Mouse (Mus musculus): ENCODE data around the gene Ankrd35.
"Not testable (repeated sequence)": the region's sequence is repeated elsewhere in the genome, so short reads cannot be mapped to it uniquely, and the experiment has no call there.

The Ankrd35 gene

DNA sequence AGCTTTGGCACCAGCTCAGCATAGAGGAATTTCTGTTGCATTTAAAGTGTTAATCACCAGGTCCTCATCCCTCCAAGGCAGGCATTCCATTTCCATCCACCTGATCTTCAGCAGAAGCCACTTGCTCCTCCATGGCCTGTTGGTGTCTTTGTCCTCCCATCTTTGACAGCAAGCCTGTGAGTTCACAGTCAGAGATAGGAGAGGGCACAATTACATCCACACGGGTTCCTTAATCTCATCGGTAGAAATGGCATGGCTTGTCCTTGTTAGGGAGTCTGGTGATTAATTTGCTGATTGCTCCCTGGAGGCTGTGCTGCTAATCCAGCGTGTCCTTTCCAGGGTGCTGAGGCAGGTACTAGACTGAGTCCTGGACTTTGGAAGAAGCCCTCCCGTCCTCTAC is 3.6 kb downstream of the Ankrd35 start:
- DNase-seq, result no peak

DNA sequence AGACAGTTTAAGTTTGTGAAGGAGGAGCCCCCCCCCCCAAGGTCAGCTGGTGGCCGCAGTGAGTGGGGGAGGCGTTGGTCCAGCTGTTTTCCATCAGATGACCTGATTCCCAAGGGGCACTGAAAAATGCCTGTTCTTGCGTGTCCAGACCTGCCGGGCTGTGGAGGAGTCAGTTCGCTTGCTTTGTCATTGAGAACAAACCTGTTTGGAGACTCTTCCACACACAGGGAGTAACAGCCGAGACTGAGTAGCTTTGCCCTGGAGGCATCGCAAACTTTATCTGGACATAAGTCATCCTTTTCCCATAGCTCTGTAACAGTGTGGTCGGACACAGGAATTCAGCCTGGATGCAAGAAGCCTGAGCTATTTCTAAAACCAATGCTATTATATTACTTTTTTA is 4.5 kb downstream of the Ankrd35 start:
- DNase-seq, result peak; percentile 68 to 77

DNA sequence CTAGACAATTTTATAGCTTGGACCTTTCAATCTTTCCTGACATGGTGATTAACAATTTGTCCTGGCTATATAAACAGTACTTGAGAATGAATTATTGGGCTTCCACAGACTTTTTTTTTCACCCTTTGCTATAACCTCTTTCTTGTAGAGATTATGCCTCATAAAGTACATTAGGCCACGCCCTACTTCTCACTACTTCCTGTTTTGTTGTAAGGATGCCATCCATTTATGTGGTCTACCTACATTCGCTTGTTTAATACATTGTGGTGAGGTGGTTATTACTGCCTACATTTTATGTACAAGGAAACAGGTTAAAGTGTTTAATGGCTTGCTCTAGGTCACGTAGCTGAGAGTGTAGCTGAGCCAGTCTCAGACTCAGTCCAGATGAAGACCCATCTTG is 5.2 kb downstream of the Ankrd35 start:
- no peak for DNase-seq

DNA sequence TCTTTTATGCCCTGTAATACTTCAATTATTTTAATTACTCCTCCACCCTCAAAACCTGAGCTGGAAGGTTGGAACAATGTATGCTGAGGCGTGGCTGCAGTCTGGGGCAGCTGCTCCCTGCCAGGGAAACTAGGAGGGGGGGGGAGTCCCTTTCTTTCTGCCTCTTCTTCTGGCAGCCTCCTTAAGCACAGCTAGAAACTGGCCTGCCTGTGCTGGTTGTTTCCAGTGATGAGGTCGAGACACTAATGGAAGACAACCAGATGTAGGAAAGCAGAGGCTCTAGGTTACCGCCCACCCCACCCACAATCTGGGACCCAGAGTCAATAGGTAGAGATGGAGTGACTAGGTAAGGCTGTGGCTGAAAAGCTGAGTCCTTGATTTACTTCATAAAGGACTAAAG is 5.8 kb downstream of the Ankrd35 start:
- no peak for DNase-seq

DNA sequence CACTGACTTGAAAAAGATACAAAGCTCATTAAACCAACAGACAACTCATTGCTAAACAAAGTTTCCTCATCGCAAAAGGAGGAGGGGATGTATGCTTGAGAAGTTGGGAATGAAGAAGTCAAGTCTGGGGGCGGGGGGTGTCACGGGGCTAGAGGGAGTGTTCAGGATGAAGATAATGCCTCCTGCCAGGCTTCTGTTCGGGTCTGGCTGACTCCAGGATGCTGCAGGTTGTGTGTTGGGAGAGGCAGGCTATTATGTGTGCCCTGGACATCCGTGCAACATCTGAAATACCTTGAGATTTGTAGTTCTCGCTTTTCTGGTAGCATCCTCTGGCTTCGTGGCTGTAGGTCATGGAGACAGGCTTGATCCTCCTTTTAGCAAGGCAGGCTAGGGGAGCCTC is 8.5 kb downstream of the Ankrd35 start:
- DNase-seq, result no peak

DNA sequence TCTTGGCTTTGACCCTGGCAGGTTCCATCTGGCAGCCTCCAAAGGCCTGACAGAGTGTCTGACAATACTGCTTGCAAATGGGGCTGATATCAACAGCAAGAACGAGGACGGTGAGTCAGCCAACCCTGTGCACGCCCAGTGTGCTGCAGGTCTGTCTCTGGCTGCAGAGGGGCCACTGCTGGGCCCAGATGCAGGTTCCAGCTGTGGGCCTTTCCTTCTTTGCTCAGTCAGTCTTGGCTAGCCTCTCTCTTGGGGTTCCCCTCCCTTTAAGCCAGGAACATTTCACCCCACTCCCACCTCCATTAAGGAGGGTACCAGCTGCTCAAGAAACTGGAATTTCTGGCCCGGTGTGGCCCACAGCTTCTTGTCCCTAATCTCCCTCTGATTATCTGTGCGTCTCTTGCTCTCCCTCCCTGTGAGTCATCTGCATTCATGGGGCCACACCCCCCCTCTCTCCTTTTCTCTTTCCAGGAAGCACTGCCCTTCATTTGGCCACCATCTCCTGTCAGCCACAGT is 9.3 kb downstream of the Ankrd35 start:
- no peak for DNase-seq

DNA sequence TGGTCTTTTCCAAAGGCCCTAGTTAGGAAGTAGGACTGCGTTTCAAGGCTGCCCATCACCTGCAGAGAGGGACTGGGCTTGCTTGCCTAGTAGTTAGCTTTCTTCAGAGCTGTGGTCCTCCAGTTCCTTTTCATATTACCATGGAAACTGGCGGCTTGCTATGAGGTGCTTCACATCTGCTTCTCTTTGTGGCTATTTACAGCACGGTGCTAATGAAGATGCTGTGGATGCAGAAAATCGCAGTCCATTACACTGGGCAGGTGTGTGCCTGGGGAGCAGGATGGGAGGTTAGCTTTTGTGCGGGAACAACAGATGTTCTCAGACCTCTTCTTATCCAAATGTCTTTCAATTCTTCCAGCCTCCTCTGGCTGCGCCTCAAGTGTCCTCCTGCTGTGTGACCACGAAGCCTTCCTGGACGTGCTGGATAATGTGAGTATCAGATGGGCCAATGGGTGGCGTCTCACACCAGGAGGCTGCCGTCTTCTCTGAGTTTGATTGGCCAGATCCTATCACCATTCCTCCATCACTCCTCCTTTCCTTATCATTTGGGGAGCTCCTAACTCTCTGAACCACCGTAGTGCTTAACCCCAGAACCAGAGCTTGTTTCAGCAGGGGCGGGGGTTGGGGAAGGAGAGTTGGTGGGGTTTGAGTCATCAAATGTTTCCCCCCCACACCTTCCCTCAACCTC is 10.5 kb downstream of the Ankrd35 start:
- no peak for DNase-seq

DNA sequence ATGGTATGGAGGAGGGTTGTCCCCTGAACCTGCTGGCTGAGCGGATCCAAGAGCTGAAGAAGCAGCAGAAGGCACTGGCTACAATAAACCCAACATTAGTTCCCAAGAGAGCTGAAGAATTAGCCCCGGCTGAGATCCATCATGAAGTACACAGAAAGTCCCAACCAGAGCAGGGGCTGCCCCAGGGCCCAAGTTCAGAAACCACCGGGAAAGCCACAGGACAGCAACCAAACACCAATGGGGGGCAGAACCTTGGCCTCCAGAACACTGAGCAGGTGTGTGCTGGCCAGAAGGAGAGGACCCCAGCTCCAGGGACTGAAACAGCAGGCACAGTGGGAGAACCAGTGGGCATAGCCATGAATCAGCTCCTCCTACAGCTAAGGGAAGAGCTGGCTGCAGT is 13.6 kb downstream of the Ankrd35 start:
- DNase-seq, result no peak

DNA sequence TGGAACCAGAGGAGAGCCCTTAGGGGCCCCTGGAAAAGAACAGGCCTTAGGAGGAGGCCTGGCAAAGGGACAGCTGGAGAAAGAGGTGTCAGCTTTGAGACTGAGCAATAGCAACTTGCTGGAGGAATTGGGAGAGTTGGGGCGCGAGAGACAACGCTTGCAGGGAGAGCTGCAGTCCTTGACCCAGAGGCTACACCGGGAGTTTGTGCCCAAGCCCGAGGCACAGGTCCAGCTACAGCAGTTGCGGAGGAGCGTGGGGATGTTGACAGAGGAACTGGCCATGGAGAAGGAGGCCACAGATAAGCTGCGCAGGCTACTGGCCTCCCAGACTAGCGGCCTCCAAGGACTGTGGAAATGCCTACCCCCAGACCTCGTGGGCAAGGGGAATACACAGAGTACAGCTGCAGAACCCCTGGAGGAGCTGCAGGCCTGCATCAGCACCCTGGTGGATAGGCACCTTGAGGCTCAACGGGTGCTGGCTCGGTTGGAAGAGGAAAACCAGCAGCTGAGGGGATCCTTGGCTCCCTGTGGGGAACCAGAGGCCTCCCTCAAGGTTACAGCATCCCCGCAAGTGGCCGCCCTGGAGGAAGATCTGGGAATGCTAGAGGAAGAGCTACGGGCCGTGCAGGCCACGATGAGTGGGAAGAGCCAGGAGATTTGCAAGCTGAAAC is 14.4 kb downstream of the Ankrd35 start:
- DNase-seq, result no peak

DNA sequence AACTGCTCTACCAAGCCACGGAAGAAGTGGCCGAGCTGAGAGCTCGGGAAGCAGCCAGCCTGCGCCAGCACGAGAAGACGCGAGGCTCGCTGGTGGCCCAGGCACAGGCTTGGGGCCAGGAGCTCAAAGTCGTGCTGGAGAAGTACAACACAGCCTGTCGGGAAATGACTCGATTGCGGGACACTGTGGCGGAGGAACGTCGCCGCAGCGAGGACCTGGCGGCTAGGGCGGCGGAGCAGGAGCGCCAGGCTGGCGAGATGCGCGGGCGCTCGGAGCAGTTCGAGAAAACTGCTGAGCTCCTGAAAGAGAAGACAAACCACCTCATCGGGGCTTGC is 14.9 kb downstream of the Ankrd35 start:
- DNase-seq, result peak; percentile 30 to 41

DNA sequence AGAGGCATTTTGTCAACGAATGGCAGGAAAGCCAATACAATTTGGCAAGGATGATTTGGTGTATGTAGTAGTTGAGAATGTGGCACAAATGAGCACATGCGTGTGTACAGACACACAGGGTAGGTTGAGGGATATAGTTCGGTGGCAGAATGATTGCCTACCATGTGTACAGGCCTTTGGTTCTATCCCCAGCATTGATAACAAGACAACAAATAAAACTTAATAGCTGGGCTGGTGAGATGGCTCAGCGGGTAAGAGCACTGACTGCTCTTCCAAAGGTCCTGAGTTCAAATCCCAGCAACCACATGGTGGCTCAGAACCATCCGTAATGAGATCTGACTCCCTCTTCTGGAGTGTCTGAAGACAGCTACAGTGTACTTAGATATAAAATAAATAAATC is 16.1 kb downstream of the Ankrd35 start:
- not testable (repeated sequence) for DNase-seq

DNA sequence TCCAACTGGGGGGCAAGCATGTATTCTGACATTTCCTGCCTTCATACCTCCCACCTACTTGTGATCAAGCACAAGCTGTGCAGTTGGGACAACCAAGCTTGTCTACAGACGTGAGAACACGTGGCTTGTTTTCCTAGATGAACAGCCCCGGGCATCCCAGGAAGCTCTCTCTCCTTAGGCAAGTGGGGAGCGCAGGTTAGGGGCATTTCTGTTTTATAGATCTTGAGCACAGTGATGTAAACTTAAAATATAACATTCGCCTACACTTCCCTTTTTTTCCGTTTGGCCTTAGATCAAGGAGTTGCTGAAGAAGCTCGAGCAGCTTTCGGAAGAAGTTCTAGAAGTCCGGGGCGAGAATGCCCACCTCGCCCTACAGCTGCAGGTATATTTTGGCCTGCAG is 18.9 kb downstream of the Ankrd35 start:
- DNase-seq, result no peak

DNA sequence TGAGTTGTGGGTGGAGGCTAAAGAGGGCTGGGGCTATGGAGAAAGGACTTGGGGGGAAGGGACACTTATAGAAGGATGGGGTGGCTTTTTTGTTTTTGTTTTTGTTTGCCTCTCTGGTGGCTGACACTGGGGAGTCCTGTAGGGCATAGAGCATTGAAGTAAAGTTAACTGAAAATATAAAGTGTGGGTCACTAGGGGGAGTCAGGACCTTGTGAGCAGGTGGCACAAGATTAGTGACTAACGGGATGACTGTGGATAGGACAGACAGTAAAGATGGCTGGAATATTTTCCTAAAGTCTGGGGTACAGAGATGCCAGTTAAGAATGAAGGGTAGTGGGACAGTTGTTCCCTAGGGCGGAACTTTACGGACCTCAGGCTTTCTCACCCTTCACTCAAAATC is 20.4 kb downstream of the Ankrd35 start:
- DNase-seq, result no peak

DNA sequence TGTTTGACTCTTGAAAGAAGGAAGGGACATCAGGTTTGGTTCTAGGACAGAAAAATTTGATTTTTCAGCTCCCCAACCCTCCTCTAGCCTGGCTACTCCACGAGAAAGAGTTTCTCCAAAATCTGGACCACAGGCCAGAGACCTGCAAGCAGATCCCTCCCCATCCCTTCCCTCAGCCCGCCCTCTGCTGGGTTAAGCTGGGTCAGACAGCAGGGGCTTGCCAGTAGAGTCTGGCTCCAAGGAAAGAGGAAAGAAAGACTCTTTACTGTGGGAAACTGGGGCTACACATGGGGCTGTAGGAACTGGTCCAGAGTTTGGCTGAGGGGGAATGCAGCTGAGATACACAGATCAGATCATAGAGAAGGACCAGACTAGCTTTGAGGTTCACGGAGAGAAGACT is 22.6 kb downstream of the Ankrd35 start:
- DNase-seq, result peak; percentile 75 to 79

DNA sequence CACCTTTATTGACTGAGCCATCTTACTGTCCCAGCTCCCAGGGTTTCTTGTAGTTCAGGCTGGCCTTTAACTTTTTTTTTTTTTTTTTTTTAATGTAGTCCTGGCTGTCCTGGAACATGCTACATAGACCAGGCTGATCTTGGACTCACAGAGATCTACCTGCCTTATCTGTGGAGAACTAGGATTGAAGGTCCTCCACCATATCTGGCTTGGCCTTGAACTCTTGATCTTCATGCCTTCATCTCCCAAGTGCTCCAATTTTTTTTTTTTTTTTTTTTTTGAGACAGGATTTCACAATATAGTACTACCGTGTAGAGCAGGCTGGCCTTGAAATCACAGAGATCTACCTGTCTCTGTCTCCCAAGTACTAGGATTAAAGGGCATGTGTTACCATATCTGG is 23.6 kb downstream of the Ankrd35 start:
- no peak for DNase-seq

DNA sequence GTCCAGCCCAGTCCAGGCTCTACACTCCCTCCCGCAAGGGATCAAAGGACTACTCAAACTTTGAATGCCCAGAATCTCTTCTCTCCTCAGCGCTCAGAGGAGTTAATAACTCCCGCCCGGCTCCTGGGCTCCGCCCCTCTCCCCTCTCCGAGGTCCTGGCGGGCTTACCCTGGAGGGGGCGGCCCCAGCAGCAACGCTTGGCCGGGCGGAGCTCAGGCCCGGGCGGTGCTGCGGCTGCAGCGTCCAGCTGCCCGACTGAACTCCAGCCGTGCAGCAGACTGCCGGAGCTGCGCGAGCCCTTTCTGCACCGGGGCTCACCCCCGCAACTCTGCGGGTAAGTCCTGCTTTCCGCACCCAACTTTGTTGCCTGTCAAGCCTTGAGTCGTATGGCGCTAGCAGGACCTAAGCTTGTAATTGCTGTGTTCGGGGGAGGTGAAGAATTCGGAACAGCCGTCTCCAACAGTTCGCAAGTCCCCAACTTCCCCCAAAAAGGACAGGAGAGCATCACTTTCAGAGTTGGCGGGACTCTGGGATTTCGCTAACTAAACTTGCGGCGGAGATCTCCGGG is 26.4 kb downstream of the Ankrd35 start, which contains the start of gene Pias3:
Gene Pias3 (plus strand): TSS at position 187 of the 568 bp plus-strand sequence.
- peak; percentile 90 to 94 for DNase-seq

DNA sequence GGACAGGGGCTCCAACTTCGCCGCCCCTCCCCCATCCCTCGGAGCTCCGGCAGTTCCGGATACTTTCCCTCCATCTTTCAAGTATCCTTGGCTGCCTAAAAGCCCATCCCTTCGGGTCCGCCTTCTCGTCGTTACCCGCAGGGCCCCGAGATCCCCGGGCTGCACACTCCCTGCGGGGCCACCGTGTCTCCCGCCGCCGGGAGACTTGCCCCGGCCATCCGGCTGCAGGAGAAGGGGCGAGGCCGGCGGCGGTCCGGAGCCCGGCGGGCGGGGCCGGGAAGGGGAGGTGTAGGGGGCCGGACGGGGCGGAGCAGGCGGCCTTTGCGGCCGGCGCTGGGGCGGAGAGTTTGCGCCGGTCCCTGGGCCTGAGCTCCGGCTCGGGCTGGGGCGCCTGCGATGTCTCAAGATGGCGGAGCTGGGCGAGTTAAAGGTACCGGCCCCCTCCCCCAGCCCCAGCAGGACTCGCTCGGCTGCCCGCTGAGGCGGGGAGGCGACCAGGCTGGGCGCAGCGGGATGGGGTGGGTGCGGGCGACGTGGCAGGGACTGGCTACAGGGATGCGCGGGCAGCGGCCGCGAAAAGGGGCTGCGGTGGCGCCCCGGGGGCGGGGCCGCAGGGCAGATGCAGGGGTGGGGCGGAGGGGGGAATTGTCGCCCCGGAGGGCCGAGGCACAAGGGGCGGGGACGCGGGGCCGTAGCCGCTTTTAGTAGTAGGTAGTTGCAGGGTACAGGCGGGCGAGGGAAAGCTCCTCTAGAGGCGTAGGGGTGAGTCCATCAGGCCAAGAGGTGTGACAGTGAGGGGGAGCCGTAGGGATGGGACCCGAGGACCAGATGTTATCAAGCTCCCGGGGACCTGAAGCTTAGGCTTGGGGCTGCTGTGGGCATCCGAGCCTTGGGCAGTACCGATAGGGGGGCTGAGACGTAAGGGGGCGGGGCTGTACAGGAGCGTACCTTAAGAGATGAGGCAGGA is 27.1 kb downstream of the Ankrd35 start:
- DNase-seq, result peak; percentile 92 to 96

DNA sequence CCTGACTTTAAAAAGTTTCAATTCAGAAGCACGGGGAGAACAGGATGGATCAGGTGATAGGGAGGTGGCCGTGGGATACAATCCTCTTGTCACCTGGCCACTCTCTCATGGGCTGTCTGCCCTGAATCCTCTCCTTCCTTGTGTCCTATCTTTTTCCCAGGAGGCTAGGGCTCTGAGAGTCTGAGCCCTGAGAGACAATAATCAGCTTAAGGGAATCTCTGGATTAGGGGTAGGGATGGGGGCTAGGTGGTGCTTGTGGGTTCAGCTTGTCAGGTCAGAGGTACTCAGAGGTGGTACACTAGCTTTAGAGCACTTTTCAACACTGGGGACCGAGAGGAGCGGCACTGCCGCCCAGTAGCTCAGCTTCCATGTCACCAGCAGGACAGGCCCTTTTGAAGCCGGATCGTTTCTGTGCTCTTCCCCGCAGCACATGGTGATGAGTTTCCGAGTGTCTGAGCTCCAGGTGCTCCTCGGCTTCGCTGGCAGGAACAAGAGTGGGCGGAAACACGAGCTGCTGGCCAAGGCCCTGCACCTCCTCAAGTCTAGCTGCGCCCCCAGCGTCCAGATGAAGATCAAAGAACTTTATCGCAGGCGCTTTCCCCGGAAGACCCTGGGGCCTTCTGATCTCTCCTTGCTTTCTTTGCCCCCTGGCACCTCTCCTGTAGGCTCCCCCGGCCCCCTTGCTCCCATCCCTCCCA is 29.2 kb downstream of the Ankrd35 start:
- peak; percentile 25 to 43 for DNase-seq

DNA sequence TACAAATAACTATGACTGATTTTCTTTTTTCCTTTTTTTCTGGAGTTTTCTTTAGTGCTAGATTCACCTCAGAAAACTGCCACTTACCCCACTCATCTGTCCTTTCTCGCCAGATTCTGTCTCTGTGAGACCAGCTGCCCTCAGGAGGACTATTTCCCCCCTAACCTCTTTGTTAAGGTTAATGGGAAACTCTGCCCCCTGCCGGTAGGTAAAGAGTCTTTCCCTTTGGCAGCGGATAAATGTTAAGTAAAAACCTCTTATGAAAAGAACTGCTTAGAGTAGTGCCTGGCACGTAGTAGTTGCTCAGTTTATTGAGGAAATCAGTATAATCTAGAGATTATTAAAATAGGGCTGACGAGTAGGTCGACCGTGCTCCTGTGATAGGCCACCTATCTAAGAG is 30.4 kb downstream of the Ankrd35 start:
- peak; percentile 42 to 50 for DNase-seq

DNA sequence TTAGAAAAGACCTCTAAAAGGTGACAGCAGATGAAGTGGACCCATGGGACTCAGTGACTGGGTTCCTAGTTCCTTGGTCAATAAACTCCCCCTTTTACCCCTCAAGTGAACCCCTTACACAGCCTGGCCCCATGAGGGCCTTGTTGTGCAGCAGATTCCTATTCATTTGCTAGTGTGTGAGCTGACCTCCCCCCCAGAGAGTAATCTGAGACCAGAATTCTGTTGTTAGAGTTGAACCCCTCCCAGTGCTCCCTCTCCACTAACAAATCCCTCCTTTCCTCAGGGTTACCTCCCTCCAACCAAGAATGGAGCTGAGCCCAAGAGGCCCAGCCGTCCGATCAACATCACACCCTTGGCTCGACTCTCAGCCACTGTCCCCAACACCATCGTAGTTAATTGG is 31.1 kb downstream of the Ankrd35 start:
- DNase-seq, result no peak

DNA sequence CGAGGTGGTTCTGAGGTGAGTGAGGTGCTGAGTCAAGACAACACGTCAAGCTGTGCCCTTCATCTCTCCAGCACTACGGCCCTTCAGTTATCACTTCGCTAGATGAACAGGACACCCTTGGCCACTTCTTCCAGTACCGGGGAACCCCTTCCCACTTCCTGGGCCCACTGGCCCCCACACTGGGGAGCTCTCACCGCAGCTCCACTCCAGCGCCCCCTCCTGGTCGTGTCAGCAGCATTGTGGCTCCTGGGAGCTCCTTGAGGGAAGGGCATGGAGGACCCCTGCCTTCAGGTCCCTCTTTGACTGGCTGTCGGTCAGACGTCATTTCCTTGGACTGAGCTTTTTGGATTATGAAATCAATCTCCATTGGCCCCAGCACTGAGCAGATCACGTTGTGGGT is 34.8 kb downstream of the Ankrd35 start:
- peak; percentile 52 to 65 for DNase-seq

DNA sequence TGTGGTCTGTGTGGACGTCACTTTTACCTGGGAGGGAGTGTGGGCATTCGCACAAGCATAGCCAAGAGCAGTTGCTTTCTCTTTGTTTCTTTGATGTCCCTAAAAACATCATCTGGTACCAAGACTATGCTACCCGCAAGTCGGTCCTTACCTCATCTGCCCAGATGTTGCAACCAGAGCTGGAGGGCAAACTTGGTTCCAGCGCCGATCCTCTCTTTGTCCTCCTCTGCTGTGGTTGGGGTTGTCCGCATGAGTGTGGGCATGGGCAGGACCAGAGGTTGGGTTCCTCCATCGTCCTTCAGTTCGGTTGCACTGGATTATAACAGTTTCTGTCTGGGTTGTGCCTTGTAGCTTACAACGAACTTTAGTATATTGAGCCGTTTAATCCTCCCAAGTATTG is 36.3 kb downstream of the Ankrd35 start:
- no peak for DNase-seq

Measured in kidney, postnatal 4 days (tissue).